Mouse (Mus musculus) erythroid progenitor cell, adult 5-6 weeks (primary cell): Measurements from ENCODE around the gene Stip1. TPM values are rescaled to one million over a fixed set of nuclear protein-coding genes. Genes with fewer than 3 reads are reported as not detected.
A peak's percentile ranks its signal among the peaks of the same experiment; 100 is the strongest.

ENCODE experiments used
- ATAC-seq: replicated peaks from 2 replicates; pipeline ENCODE4 v1.8.0; 2016; ENCODE audit warnings: moderate number of reproducible peaks, mild to moderate bottlenecking, moderate TSS enrichment, inconsistent platforms; ENCODE audit not compliant: poor library complexity, low FRiP score, severe bottlenecking
- total RNA-seq, 2 experiments: library from RNA; stranded (forward) in 1 of 2; stranded (reverse) in 1 of 2; fragments of 150-400 nt in 1 of 2; fragments of 186-747, 209-891 nt in 1 of 2; gene quantifications; 2 replicates each; pipeline versions ENCODE4 v1.2.3 to v1.2.4; 2015 to 2017; ENCODE audit warnings: low replicate concordance in 2 of 2

The Stip1 gene
- total RNA-seq, 2 experiments from 2014 or later: 59.5 to 60.8 TPM

DNA sequence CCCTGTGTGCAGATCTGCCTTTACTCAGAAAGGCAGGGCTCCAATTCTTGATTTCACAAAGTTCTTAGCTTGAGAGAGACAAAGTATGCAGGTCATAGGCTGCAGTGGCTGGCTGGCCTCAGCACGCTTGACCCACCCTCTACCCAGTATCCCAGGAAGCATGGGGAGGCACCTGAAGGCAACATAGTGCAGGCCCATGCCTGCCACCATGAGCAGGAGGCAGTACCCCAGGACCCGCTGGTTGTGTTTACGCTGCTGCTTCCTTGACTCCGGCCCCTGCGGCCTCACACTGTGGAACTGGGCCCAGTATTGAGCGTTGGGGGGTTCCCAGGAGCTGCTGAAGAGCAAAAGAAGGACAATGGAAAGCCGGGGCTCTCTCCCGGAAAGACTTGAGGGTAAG lies 50.5 kb downstream of the Stip1 start:
- ATAC-seq: no peak

DNA sequence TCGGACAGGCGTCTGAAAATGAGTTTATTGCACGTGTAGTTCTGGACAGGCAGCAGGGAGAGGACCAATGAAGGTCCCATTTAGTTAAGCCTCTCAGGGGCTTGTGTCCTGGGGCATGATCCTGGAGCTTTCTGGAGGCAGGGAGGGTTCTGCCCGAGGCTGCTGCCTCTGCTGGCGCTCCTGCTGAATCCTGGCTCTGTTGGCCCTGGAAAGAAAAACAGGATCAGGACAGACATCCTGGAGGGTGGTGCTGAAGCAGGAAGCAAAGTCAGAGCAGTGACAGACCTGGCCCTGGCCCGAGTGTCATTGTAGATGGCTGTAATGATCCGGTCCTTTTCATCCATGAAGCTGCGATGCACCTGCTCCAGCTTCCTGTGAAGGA lies 51.9 kb downstream of the Stip1 start:
- no peak for ATAC-seq

DNA sequence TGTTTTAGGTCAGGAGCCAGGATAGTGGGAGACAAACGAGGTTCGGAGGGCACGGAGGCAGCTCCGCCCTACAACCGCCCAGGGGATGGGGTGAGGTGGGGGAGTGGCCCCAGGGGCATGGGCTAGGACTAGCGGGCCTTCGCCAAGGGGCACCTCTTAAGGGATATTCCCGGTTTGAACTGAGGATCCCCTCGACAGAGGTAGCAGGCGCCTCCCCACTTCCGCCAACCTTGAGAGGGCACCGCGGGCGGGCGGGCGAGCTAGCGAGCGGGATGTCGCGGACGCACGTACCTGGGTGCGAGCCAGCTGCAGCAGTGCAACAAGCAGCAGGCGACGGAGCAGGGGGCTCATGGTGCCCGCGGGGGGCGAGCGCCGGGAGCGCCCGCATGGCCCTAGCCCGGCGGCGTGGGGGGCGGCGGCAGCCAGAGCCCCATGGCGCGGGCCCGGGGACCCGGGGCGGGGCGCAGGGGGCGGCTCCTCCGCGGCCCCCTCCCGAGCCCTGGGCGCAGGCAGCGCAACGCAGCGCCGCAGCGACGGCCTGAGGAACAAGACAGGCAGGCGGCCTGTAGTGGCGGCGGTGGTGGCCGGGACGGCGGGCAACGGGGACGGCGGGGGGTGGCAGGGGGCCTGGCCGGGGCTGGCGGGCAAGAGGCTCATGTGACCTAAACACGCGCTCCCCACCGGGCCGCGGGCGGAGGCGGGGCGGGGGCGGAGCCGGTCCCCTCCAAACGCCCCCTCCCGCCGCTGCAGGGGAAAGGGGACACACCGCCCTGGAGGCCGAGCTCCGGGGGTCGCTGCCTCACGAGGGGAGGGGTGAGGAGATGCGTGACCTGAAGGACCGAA lies 52.5 kb downstream of the Stip1 start, which contains the start of gene Vegfb:
Gene Vegfb, minus strand, starts transcription at position 591 of the 843 bp plus-strand sequence.
- ATAC-seq: peak; percentile 46; the same call in 1 of the 2 replicates

GRCm38 (mm10) chr19:6985951-6986708 lies 53.6 kb downstream of the Stip1 start:
- ATAC-seq: 0 out of 2 replicates have a peak, but pooled peaks have one; percentile 37

- ATAC-seq: no peak
Measured at GRCm38 (mm10) chr19:6985300-6985699, 54.5 kb downstream of the Stip1 start.

- no peak for ATAC-seq
Measured at GRCm38 (mm10) chr19:6983621-6984020, 56.1 kb downstream of the Stip1 start.

DNA sequence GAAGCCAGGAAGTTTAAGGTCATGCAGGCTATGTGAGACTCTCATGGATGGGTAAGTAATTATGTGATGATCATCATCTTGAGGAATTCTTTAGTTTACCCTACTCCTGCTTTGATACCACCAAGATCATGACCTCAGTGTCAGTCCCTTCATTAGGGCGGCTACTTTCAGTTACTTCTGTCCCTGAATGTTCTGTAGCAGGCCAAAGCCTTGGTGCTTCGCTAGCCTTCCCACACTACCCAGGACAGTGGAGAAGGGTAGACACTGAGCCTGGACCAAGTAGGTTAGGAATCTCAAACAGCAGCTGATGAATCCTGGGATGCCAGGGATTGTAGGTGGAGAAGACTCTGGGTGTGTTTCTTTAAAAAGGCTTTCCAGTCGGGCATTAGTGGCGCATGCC lies 58.3 kb downstream of the Stip1 start:
- ATAC-seq: no peak

- peak; percentile 80 for ATAC-seq
Measured at GRCm38 (mm10) chr19:6980381-6981093, 59.2 kb downstream of the Stip1 start, which contains the start of gene Fkbp2. Gene Fkbp2 (minus strand): TSS chr19:6980501.

GRCm38 (mm10) chr19:6979486-6980380 lies 60.0 kb downstream of the Stip1 start:
- peak; percentile 85 for ATAC-seq

- ATAC-seq: no peak
Measured at GRCm38 (mm10) chr19:6979001-6979479, 60.7 kb downstream of the Stip1 start.

GRCm38 (mm10) chr19:6978639-6978974 lies 61.2 kb downstream of the Stip1 start:
- ATAC-seq: no peak

- no peak for ATAC-seq
Measured at GRCm38 (mm10) chr19:6977759-6978638, 61.8 kb downstream of the Stip1 start.

DNA sequence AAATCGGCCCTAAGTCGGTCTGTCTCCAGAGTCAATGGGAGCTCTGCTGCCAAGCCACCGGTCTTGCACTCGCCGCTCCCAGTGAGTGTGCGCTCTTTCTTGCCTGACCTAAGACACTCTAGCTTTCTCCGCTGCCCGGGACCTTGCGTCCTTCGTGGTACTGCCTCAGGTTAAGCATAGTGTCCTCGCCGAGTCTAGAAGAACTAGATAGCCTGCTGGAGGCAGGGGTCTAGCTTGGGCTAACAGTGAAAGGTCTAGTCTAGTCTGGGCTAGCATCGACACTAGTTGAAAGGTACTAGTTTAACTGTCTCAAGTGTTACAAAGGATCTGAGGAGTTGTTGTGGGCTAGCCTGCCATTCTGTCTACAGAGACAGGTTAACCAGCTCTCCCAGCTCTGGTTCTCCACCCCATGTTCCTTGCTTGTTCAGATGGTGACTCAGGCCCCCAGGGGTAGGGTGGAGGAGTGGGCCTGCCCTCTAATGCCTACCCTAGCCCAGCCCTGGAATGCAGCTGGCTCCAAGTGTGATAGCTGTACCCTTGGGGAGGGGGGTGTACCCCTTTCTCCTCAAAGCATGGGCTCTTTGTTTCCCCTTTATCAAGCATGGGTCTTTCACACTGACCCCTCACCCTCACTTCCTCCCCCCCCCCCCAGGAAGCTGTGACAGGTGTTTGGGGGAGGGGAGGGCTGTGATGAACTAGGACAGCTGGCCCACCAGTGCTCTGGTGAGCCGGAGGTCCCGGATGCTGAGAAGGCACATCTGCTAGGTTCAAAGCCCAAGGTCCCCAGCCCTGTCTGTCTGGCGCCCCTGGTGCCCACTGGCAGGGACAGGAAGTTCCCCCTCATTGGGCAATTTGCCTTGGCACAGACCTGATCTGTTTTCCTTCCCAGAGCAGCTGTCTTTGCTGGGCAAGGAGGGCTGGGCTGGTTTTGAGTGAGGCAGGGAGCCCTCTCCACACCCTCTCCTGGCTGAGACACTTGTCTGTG lies 63.9 kb downstream of the Stip1 start, which contains the start of gene Plcb3:
Gene Plcb3, minus strand, starts transcription at position 934 of the 985 bp plus-strand sequence.
- ATAC-seq: no peak

DNA sequence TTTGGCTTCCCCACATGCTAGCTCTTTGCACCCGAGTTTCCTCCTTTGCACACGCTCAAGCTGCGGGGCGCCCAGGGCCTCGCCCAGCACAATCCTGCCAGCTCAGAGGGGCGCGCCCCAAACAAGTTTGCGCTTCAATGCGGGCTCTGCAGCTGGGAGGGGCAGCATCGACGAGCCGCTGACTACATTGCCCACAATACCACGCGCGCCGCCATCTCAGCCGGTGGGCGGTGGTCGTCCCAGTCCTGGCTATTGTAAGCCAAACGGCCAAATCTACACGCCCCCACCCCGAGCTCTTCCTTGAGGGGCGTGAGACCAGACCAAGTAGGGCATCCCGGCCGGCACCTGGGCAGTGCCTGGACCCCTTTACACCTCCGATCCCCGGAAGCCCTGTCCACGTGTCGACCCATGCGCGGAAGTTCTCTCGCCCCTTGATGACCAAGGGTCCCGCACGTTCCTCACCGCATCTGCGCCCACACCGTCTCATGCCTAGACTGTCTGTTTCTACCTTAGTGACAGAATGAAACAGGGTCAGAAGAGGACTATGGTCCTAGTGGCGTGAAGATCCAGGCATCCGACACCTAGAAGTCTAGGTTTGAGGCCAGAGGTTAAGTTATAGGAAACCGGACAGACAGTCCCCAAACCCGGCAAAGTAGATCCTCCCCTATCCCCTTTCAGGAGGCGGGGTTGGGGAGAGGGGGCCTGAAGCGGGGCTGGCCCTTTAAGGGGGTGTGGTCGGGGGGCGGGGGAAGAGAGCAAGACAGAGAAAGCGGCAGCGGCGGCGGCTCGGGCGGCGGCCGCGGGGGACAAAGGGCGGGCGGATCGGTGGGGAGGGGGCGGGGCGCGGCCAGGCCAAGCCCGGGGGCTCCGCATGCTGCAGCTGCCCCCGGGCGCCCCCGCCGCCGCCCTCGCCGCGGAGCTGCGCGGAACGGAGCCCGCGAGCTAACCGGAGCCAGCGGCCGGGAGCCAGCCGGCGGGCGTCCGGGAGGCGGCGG lies 65.3 kb downstream of the Stip1 start, which contains the start of gene Ppp1r14b:
Gene Ppp1r14b, plus strand, starts transcription at position 758 of the 995 bp plus-strand sequence.
- ATAC-seq: peak; percentile 69

GRCm38 (mm10) chr19:6973581-6974190 lies 66.1 kb downstream of the Stip1 start:
- ATAC-seq: no peak
